Mouse (Mus musculus) embryonic stem cell, embryonic (primary cell): ENCODE data around the gene Rnf167.

Experiments
- CTCF ChIA-PET, 4 experiments: fragments of 300-600 bp in 2 of 4; fragments of 350-600 bp in 2 of 4; sonication (Branson Sonifier 250); formaldehyde crosslinking; loops; one replicate each; lab custom pipeline; 2022; ENCODE audit warnings: inconsistent platforms in 2 of 4; lab: Charles Lee
- POLR2A ChIA-PET, 4 experiments: fragments of 300-600 bp in 2 of 4; fragments of 350-600 bp in 2 of 4; sonication (Branson Sonifier 250); formaldehyde crosslinking; loops; one replicate each; lab custom pipeline; 2022; ENCODE audit warnings: antibody characterized with exemption in 4 of 4, inconsistent platforms in 1 of 4; lab: Charles Lee

Gene Rnf167

GRCm38 (mm10) chr11:70623053-70623742, 23.8 kb upstream of the Rnf167 start:
- POLR2A ChIA-PET, result interaction anchor here in 3 of 4 experiments (0.6 to 2.4 kb wide), 27 partner anchors 8 to 231 kb away, joined by 3 to 10 read pairs (median 4); partner anchors contain the start of genes Gltpd2 (in 2 of the 3), Psmb6 (in 2 of the 3), Rnf167 (in 2 of the 3) and Slc25a11 (in 2 of the 3)
- CTCF ChIA-PET, result interaction anchor here (0.6 to 3.3 kb wide), 39 partner anchors 8 to 309 kb away, joined by 3 to 19 read pairs (median 4); partner anchors contain the start of genes Gltpd2 (in 2 of the 4), 4930544D05Rik (in 1 of the 4), Alox12e (in 1 of the 4) and Arrb2 (in 1 of the 4)

GRCm38 (mm10) chr11:70625473-70625872, 21.6 kb upstream of the Rnf167 start:
- POLR2A ChIA-PET, result interaction anchor here in 3 of 4 experiments (0.6 to 2.1 kb wide), 12 partner anchors 8 to 215 kb away, joined by 3 to 6 read pairs (median 3); partner anchors contain the start of genes 4930544D05Rik (in 1 of the 3), Gp1ba (in 1 of the 3), Pfn1 (in 1 of the 3) and Rnf167 (in 1 of the 3)
- CTCF ChIA-PET, result interaction anchor here (0.5 to 1.6 kb wide), 11 partner anchors 10 to 205 kb away, joined by 3 to 9 read pairs (median 3); partner anchors contain the start of genes 4930544D05Rik (in 3 of the 4) and Arrb2 (in 1 of the 4)

- ChIA-PET CTCF (interaction anchor here in 3 of 4 experiments (0.6 to 1.5 kb wide), 7 partner anchors 12 to 311 kb away, joined by 3 to 12 read pairs (median 3); partner anchors contain the start of genes 4930544D05Rik (in 1 of the 3), Gltpd2 (in 1 of the 3), Rnf167 (in 1 of the 3) and Slc25a11 (in 1 of the 3)), POLR2A (interaction anchor here in 3 of 4 experiments (0.6 to 2.1 kb wide), 10 partner anchors 15 to 216 kb away, joined by 3 to 5 read pairs (median 3); partner anchors contain the start of genes Rnf167 (in 2 of the 3), Slc25a11 (in 2 of the 3) and Arrb2 (in 1 of the 3))
Observed at GRCm38 (mm10) chr11:70626877-70627276, 20.2 kb upstream of the Rnf167 start.

GRCm38 (mm10) chr11:70628431-70628830, 18.6 kb upstream of the Rnf167 start:
- POLR2A ChIA-PET, result interaction anchor here in 3 of 4 experiments (0.7 to 1.5 kb wide), 6 partner anchors 11 to 106 kb away, joined by 3 to 5 read pairs (median 3); partner anchors contain the start of genes Psmb6 (in 2 of the 3), Rnf167 (in 1 of the 3), Slc25a11 (in 1 of the 3) and Spag7 (in 1 of the 3)
- CTCF ChIA-PET, result interaction anchor here (0.6 to 2.8 kb wide), 12 partner anchors 13 to 538 kb away, joined by 3 to 24 read pairs (median 5); partner anchors contain the start of genes 4930544D05Rik (in 1 of the 4), Arrb2 (in 1 of the 4), Psmb6 (in 1 of the 4) and Rnf167 (in 1 of the 4)

- ChIA-PET POLR2A (interaction anchor here in 3 of 4 experiments (1.0 to 1.8 kb wide), 10 partner anchors 9 to 180 kb away, joined by 3 to 8 read pairs (median 4); partner anchors contain the start of genes Rnf167 (in 3 of the 3), Slc25a11 (in 3 of the 3), 4930544D05Rik (in 2 of the 3) and Gp1ba (in 2 of the 3)), CTCF (interaction anchor here (0.5 to 2.8 kb wide), 35 partner anchors 8 to 708 kb away, joined by 3 to 24 read pairs (median 4); partner anchors contain the start of genes 4930544D05Rik (in 2 of the 4), Gp1ba (in 2 of the 4), Alox12e (in 1 of the 4) and Arrb2 (in 1 of the 4))
Observed at GRCm38 (mm10) chr11:70629557-70629956, 17.5 kb upstream of the Rnf167 start.

- POLR2A ChIA-PET, result interaction anchor here in 3 of 4 experiments (1.0 to 1.8 kb wide), 9 partner anchors 9 to 179 kb away, joined by 3 to 8 read pairs (median 4); partner anchors contain the start of genes Rnf167 (in 3 of the 3), Slc25a11 (in 3 of the 3), 4930544D05Rik (in 2 of the 3) and Gp1ba (in 2 of the 3)
- CTCF ChIA-PET, result interaction anchor here (0.6 to 2.8 kb wide), 25 partner anchors 9 to 510 kb away, joined by 3 to 24 read pairs (median 4); partner anchors contain the start of genes 4930544D05Rik (in 2 of the 4), Gp1ba (in 2 of the 4), Alox12e (in 1 of the 4) and Arrb2 (in 1 of the 4)
Observed at GRCm38 (mm10) chr11:70630129-70630528, 16.9 kb upstream of the Rnf167 start.

GRCm38 (mm10) chr11:70635601-70636000, 11.4 kb upstream of the Rnf167 start:
- CTCF ChIA-PET, result interaction anchor here in 1 of 4 experiments (1.1 kb wide), 1 partner anchor 143 kb away, joined by 3 read pairs; no protein-coding TSS in a partner anchor
- POLR2A ChIA-PET, result interaction anchor here in 3 of 4 experiments (0.6 to 2.3 kb wide), 5 partner anchors 11 to 1561 kb away, joined by 3 to 22 read pairs (median 3); partner anchors contain the start of genes Rnf167 (in 1 of the 3) and Slc25a11 (in 1 of the 3)

GRCm38 (mm10) chr11:70637764-70638163, 9.3 kb upstream of the Rnf167 start:
- ChIA-PET CTCF (interaction anchor here in 2 of 4 experiments (0.8 to 1.1 kb wide), 3 partner anchors 8 to 15 kb away, joined by 3 to 5 read pairs (median 3); no protein-coding TSS in a partner anchor), POLR2A (interaction anchor here (0.8 to 2.4 kb wide), 13 partner anchors 8 to 205 kb away, joined by 3 to 18 read pairs (median 7); partner anchors contain the start of genes Rnf167 (in 4 of the 4), Slc25a11 (in 4 of the 4), Inca1 (in 2 of the 4) and Kif1c (in 2 of the 4))

GRCm38 (mm10) chr11:70638293-70638692, 8.7 kb upstream of the Rnf167 start:
- CTCF ChIA-PET, result interaction anchor here in 3 of 4 experiments (0.8 to 1.6 kb wide), 5 partner anchors 8 to 16 kb away, joined by 3 to 5 read pairs (median 3); no protein-coding TSS in a partner anchor
- POLR2A ChIA-PET, result interaction anchor here (0.6 to 2.4 kb wide), 16 partner anchors 8 to 206 kb away, joined by 3 to 18 read pairs (median 4); partner anchors contain the start of genes Rnf167 (in 4 of the 4), Slc25a11 (in 4 of the 4), Spag7 (in 2 of the 4) and 4930544D05Rik (in 1 of the 4)

GRCm38 (mm10) chr11:70638714-70639278, 8.2 kb upstream of the Rnf167 start, which contains the start of gene Gp1ba:
Gp1ba (plus strand) TSS chr11:70639122.
- CTCF ChIA-PET, result interaction anchor here in 2 of 4 experiments (0.6 to 1.9 kb wide), 6 partner anchors 9 to 156 kb away, joined by 3 to 8 read pairs (median 4); no protein-coding TSS in a partner anchor
- POLR2A ChIA-PET, result interaction anchor here (0.6 to 2.4 kb wide), 20 partner anchors 8 to 179 kb away, joined by 3 to 18 read pairs (median 4); partner anchors contain the start of genes Rnf167 (in 4 of the 4), Slc25a11 (in 4 of the 4), Spag7 (in 2 of the 4) and 4930544D05Rik (in 1 of the 4)

- CTCF ChIA-PET, result interaction anchor here in 2 of 4 experiments (0.7 to 1.9 kb wide), 5 partner anchors 10 to 116 kb away, joined by 3 to 8 read pairs (median 4); no protein-coding TSS in a partner anchor
- POLR2A ChIA-PET, result interaction anchor here (0.8 to 2.4 kb wide), 10 partner anchors 9 to 86 kb away, joined by 3 to 10 read pairs (median 4); partner anchors contain the start of gene Spag7 (in 1 of the 4)
Observed at GRCm38 (mm10) chr11:70639976-70640375, 7.1 kb upstream of the Rnf167 start.

GRCm38 (mm10) chr11:70641241-70641640, 5.8 kb upstream of the Rnf167 start:
- ChIA-PET CTCF (interaction anchor here in 1 of 4 experiments (1.0 kb wide), 1 partner anchor 18 kb away, joined by 3 read pairs; no protein-coding TSS in a partner anchor), POLR2A (interaction anchor here in 3 of 4 experiments (0.6 to 23.0 kb wide), 6 partner anchors 15 to 1671 kb away, joined by 3 to 710 read pairs (median 4); partner anchors contain the start of genes Spag7 (in 2 of the 3), Eno3 (in 1 of the 3) and Pfn1 (in 1 of the 3))

- CTCF ChIA-PET, result no interaction called here
Observed at GRCm38 (mm10) chr11:70643051-70643450, 4.0 kb upstream of the Rnf167 start.

GRCm38 (mm10) chr11:70644564-70645103, 2.4 kb upstream of the Rnf167 start:
- POLR2A ChIA-PET, result interaction anchor here in 3 of 4 experiments (0.6 to 23.0 kb wide), 14 partner anchors 9 to 345 kb away, joined by 3 to 737 read pairs (median 4); partner anchors contain the start of genes Spag7 (in 2 of the 3), 4930544D05Rik (in 1 of the 3), Eno3 (in 1 of the 3) and Inca1 (in 1 of the 3)
- CTCF ChIA-PET, result no interaction called here

More at GRCm38 (mm10) chr11:70643051-70643450, 4.0 kb upstream of the Rnf167 start:
- POLR2A ChIA-PET, result interaction anchor here in 3 of 4 experiments (0.8 to 23.0 kb wide), 4 partner anchors 9 to 26 kb away, joined by 3 to 710 read pairs (median 10); partner anchors contain the start of genes Spag7 (in 2 of the 3), Eno3 (in 1 of the 3) and Pfn1 (in 1 of the 3)
